Mouse (Mus musculus): ENCODE results near the gene Bpifa2. TPM values are rescaled to one million over a fixed set of nuclear protein-coding genes. Genes with fewer than 3 reads are reported as not detected.
A peak's percentile ranks its signal among the peaks of the same experiment; 100 is the strongest.

The Bpifa2 gene
- not detected in 2 replicates for polyA plus RNA-seq (2014; fragmentation: Nextera tagmentation; extraction: Ambion mirVana)

DNA sequence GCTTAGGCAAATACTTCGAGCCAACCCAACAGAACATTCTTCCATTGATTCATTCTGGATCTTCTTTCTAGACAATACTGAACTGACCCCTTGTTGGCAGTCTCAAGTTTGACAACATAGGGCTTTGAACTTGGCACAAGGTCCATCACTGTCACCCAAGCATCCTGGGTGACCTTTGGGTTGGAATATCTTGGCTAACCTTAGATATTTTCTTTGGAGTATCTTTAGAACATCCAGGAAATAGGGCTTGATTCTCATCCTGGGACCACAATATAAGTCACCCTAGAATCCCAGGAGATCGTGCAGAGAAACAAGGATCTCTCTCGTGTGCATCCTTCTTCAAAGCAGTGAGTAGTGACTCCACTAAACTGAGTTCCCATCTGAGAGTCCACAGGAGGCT is at the start of gene Bpifa2:
Gene Bpifa2, plus strand, starts transcription at position 301 of the 400 bp plus-strand sequence.
- no peak for DNase-seq
- no peaks in the 10 kb centered on the region for H3K27me3 ChIP-seq (ENCODE audit: control insufficient read depth, insufficient read depth, low read length)
- no peak within 1 kb of the TSS for H3K9ac ChIP-seq (replicated peaks; ENCODE audit: low read length)
- no peak within 1 kb of the TSS for H3K4me3 ChIP-seq (replicated peaks; ENCODE audit: low read depth, low read length)
- H3K4me1 ChIP-seq (ENCODE audit: control insufficient read depth, insufficient read depth, low read length) = no peaks in the 10 kb centered on the region
- no peak within 1 kb of the TSS for H3K4me2 ChIP-seq (ENCODE audit: low read length)
- no peaks in the 10 kb centered on the region for H3K9me3 ChIP-seq (ENCODE audit: control insufficient read depth, low read length)
- no peaks in the 10 kb centered on the region for H3K36me3 ChIP-seq (ENCODE audit: control insufficient read depth, insufficient read depth, low read length)
- no peak for ATAC-seq (ENCODE audit: low FRiP score, low TSS enrichment)
- no peak within 1 kb of the TSS for H3K27ac ChIP-seq (replicated peaks; ENCODE audit: low read depth, low read length)
- WGBS = 83% methylated on average over 3 of the region's 3 CpGs

DNA sequence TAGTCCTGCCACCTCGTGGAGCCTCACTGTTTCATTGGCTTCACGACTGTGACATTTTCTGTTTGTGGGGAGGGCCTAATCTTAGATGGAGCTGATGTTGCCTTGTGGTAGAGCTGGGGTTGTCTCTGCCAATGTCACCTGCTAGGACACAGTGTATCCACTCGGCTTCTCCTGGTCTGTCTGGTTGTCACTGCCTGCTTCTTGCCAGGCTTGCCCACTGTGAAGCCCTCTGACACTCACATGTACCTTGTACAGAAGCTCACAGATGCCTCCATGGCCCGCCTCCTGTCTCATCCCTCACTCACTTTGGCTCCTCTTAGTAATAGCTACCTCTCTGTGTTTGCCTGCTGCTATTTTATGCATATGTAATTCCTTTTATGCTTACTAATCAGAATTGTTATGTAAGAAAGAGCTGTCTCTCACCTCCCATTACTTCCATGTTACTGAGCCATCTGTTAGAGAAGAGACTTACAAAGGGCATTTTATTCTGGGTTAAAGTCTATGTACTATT is 45.2 kb upstream of the Bpifa2 start:
- no peak for ATAC-seq (ENCODE audit: low FRiP score, low TSS enrichment)
- Histone ChIP-seq H3K4me1 (ENCODE audit: control insufficient read depth, insufficient read depth, low read length) (no peaks in the 10 kb centered on the region), H3K4me2 (ENCODE audit: low read length) (no peak overlapping the region), H3K27ac (replicated peaks; ENCODE audit: low read depth, low read length) (no peak overlapping the region), H3K36me3 (ENCODE audit: control insufficient read depth, insufficient read depth, low read length) (no peaks in the 10 kb centered on the region), H3K27me3 (ENCODE audit: control insufficient read depth, insufficient read depth, low read length) (no peaks in the 10 kb centered on the region), H3K4me3 (replicated peaks; ENCODE audit: low read depth, low read length) (no peak overlapping the region), H3K9ac (replicated peaks; ENCODE audit: low read length) (no peak overlapping the region), H3K9me3 (ENCODE audit: control insufficient read depth, low read length) (no peaks in the 10 kb centered on the region)
- 83% methylated on average over 4 of the region's 4 CpGs for WGBS
- DNase-seq = no peak

GRCm38 (mm10) chr2:153963334-153963733 is 44.7 kb upstream of the Bpifa2 start:
- Histone ChIP-seq H3K27me3 (ENCODE audit: control insufficient read depth, insufficient read depth, low read length) (no peaks in the 10 kb centered on the region), H3K9ac (replicated peaks; ENCODE audit: low read length) (no peak overlapping the region), H3K4me2 (ENCODE audit: low read length) (no peak overlapping the region), H3K9me3 (ENCODE audit: control insufficient read depth, low read length) (no peaks in the 10 kb centered on the region), H3K4me3 (replicated peaks; ENCODE audit: low read depth, low read length) (no peak overlapping the region), H3K4me1 (ENCODE audit: control insufficient read depth, insufficient read depth, low read length) (no peaks in the 10 kb centered on the region), H3K27ac (replicated peaks; ENCODE audit: low read depth, low read length) (no peak overlapping the region), H3K36me3 (ENCODE audit: control insufficient read depth, insufficient read depth, low read length) (no peaks in the 10 kb centered on the region)
- ATAC-seq (ENCODE audit: low FRiP score, low TSS enrichment) (no peak), DNase-seq (no peak)
- WGBS = 93% methylated on average over 1 of the region's 1 CpGs

DNA sequence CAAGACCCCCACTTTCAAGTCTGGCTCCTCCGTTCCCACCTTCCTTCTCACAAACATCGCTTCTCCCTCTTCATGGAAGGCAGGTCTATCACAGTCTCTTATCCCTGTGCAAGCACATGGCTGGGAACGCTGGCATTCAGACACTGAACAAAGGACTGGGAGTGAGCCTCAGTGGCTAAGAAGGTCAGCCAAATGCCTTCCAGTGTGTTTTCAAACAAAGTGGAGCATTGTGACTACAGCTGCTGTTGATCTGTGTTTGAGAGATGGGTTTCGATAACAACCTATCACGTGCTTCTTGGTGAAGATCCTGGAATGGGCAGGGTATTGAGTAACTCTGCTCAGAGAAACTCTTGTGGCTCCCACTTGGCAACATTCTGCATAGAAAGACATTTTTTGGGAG is 37.8 kb upstream of the Bpifa2 start:
- H3K27me3 ChIP-seq (ENCODE audit: control insufficient read depth, insufficient read depth, low read length) = no peaks in the 10 kb centered on the region
- 77% methylated on average over 5 of the region's 5 CpGs for WGBS
- no peak overlapping the region for H3K27ac ChIP-seq (replicated peaks; ENCODE audit: low read depth, low read length)
- no peak overlapping the region for H3K4me3 ChIP-seq (replicated peaks; ENCODE audit: low read depth, low read length)
- no peak overlapping the region for H3K9ac ChIP-seq (replicated peaks; ENCODE audit: low read length)
- ATAC-seq (ENCODE audit: low FRiP score, low TSS enrichment) (no peak), DNase-seq (peak; percentile 3)
- H3K9me3 ChIP-seq (ENCODE audit: control insufficient read depth, low read length) = no peaks in the 10 kb centered on the region
- H3K4me1 ChIP-seq (ENCODE audit: control insufficient read depth, insufficient read depth, low read length) = no peaks in the 10 kb centered on the region
- H3K36me3 ChIP-seq (ENCODE audit: control insufficient read depth, insufficient read depth, low read length) = no peaks in the 10 kb centered on the region
- H3K4me2 ChIP-seq (ENCODE audit: low read length) = no peak overlapping the region

DNA sequence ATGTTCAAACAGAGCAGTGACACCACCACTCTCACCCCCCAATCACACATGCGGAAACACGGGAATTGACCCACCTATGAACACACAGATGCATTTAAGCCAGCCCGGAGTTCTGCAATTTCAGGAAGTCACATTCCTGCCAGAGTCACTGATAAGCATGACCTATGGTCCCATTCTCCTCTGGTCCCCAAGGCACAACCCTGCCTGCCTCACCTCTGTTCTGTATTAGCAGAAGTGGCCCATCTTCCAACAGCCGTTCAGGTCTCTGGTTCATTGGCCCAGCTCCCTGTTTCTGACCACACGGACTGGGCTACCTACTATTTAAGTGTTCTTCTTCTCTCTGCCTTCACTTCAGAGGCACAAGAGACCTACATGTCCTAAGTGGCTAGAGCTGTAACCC is 33.5 kb upstream of the Bpifa2 start, which contains the start of gene Bpifa6:
Gene Bpifa6, plus strand, starts transcription at position 364 of the 400 bp plus-strand sequence.
- no peaks in the 10 kb centered on the region for H3K4me1 ChIP-seq (ENCODE audit: control insufficient read depth, insufficient read depth, low read length)
- no peaks in the 10 kb centered on the region for H3K9me3 ChIP-seq (ENCODE audit: control insufficient read depth, low read length)
- H3K27me3 ChIP-seq (ENCODE audit: control insufficient read depth, insufficient read depth, low read length) = no peaks in the 10 kb centered on the region
- DNase-seq = no peak
- H3K4me2 ChIP-seq (ENCODE audit: low read length) = no peak within 1 kb of the TSS
- H3K9ac ChIP-seq (replicated peaks; ENCODE audit: low read length) = no peak within 1 kb of the TSS
- 93% methylated on average over 5 of the region's 5 CpGs for WGBS
- H3K27ac ChIP-seq (replicated peaks; ENCODE audit: low read depth, low read length) = no peak within 1 kb of the TSS
- no peak for ATAC-seq (ENCODE audit: low FRiP score, low TSS enrichment)
- no peaks in the 10 kb centered on the region for H3K36me3 ChIP-seq (ENCODE audit: control insufficient read depth, insufficient read depth, low read length)
- no peak within 1 kb of the TSS for H3K4me3 ChIP-seq (replicated peaks; ENCODE audit: low read depth, low read length)

DNA sequence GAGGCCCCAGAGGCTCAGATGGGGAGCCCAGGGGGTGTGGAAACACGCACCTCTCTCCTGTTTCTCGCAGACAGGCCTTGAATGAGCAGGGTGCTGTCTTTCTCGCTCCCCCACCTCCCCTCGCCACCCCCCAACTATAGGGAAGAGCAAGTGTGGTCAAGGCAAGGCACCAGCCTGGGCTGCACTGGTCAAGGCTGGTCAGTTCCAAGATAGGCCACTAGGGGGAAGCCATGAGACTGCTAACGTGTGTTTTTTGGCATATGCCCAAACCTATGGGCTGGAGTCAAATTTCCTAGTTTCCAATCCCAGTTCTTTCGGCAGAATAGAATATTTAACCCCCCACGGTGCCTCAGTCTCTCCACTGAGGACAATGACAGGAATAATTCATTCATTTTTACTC is 12.3 kb upstream of the Bpifa2 start:
- Histone ChIP-seq H3K27ac (replicated peaks; ENCODE audit: low read depth, low read length) (no peak overlapping the region), H3K27me3 (ENCODE audit: control insufficient read depth, insufficient read depth, low read length) (no peaks in the 10 kb centered on the region), H3K9me3 (ENCODE audit: control insufficient read depth, low read length) (no peaks in the 10 kb centered on the region), H3K9ac (replicated peaks; ENCODE audit: low read length) (no peak overlapping the region), H3K4me2 (ENCODE audit: low read length) (no peak overlapping the region), H3K4me3 (replicated peaks; ENCODE audit: low read depth, low read length) (no peak overlapping the region), H3K36me3 (ENCODE audit: control insufficient read depth, insufficient read depth, low read length) (no peaks in the 10 kb centered on the region), H3K4me1 (ENCODE audit: control insufficient read depth, insufficient read depth, low read length) (no peaks in the 10 kb centered on the region)
- ATAC-seq (ENCODE audit: low FRiP score, low TSS enrichment) (no peak), DNase-seq (peak; percentile 89)
- WGBS = 4% methylated on average over 7 of the region's 7 CpGs

DNA sequence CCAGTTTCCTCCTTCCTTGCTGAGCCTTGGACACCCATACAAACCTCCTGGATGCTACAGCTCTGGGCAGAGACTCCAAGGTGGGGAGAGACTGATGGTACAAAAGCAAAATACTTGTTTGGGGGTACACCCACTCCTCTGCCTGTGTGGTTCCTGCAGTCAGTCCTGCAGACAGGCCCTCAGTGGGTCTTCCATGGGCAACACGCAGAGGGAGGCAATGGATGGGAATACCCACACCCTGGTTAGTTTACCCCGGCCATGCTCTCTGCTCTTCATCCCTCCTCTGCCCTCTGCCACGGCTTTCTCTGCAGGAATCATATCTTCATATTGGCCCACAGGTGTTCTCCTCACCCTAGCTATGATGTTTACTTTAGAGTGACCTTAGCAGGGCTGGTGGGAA is 7.6 kb upstream of the Bpifa2 start:
- no peak overlapping the region for H3K9ac ChIP-seq (replicated peaks; ENCODE audit: low read length)
- no peak for ATAC-seq (ENCODE audit: low FRiP score, low TSS enrichment)
- no peak for DNase-seq
- WGBS = 83% methylated on average over 3 of the region's 3 CpGs
- H3K4me3 ChIP-seq (replicated peaks; ENCODE audit: low read depth, low read length) = no peak overlapping the region
- no peaks in the 10 kb centered on the region for H3K27me3 ChIP-seq (ENCODE audit: control insufficient read depth, insufficient read depth, low read length)
- H3K27ac ChIP-seq (replicated peaks; ENCODE audit: low read depth, low read length) = no peak overlapping the region
- H3K9me3 ChIP-seq (ENCODE audit: control insufficient read depth, low read length) = no peaks in the 10 kb centered on the region
- no peak overlapping the region for H3K4me2 ChIP-seq (ENCODE audit: low read length)
- H3K36me3 ChIP-seq (ENCODE audit: control insufficient read depth, insufficient read depth, low read length) = no peaks in the 10 kb centered on the region
- H3K4me1 ChIP-seq (ENCODE audit: control insufficient read depth, insufficient read depth, low read length) = no peaks in the 10 kb centered on the region

GRCm38 (mm10) chr2:154001056-154001455 is 7.0 kb upstream of the Bpifa2 start:
- Histone ChIP-seq H3K4me3 (replicated peaks; ENCODE audit: low read depth, low read length) (no peak overlapping the region), H3K27me3 (ENCODE audit: control insufficient read depth, insufficient read depth, low read length) (no peaks in the 10 kb centered on the region), H3K9me3 (ENCODE audit: control insufficient read depth, low read length) (no peaks in the 10 kb centered on the region), H3K27ac (replicated peaks; ENCODE audit: low read depth, low read length) (no peak overlapping the region), H3K4me1 (ENCODE audit: control insufficient read depth, insufficient read depth, low read length) (no peaks in the 10 kb centered on the region), H3K4me2 (ENCODE audit: low read length) (no peak overlapping the region), H3K9ac (replicated peaks; ENCODE audit: low read length) (no peak overlapping the region), H3K36me3 (ENCODE audit: control insufficient read depth, insufficient read depth, low read length) (no peaks in the 10 kb centered on the region)
- ATAC-seq (ENCODE audit: low FRiP score, low TSS enrichment) (no peak), DNase-seq (no peak)

- no peaks in the 10 kb centered on the region for H3K4me1 ChIP-seq (ENCODE audit: control insufficient read depth, insufficient read depth, low read length)
- no peak overlapping the region for H3K4me2 ChIP-seq (ENCODE audit: low read length)
- WGBS = 15% methylated on average over 1 of the region's 1 CpGs
- ATAC-seq (ENCODE audit: low FRiP score, low TSS enrichment) = no peak
- H3K27me3 ChIP-seq (ENCODE audit: control insufficient read depth, insufficient read depth, low read length) = no peaks in the 10 kb centered on the region
- H3K4me3 ChIP-seq (replicated peaks; ENCODE audit: low read depth, low read length) = no peak overlapping the region
- H3K36me3 ChIP-seq (ENCODE audit: control insufficient read depth, insufficient read depth, low read length) = no peaks in the 10 kb centered on the region
- no peak overlapping the region for H3K27ac ChIP-seq (replicated peaks; ENCODE audit: low read depth, low read length)
- no peaks in the 10 kb centered on the region for H3K9me3 ChIP-seq (ENCODE audit: control insufficient read depth, low read length)
- H3K9ac ChIP-seq (replicated peaks; ENCODE audit: low read length) = no peak overlapping the region
- no peak for DNase-seq
Observed at GRCm38 (mm10) chr2:154004456-154004855, 3.6 kb upstream of the Bpifa2 start.
